Mouse (Mus musculus): ENCODE results near the gene Gm43191. TPM values are rescaled to one million over a fixed set of nuclear protein-coding genes. Genes with fewer than 3 reads are reported as not detected.
"Not testable (repeated sequence)": the region's sequence is repeated elsewhere in the genome, so short reads cannot be mapped to it uniquely, and the experiment has no call there.

Gm43191 gene
- total RNA-seq, 2 experiments from 2014 or later: 0.56 TPM; not detected in 1

GRCm38 (mm10) chr3:116705637-116706204, 24.7 kb upstream of the Gm43191 start:
- H3K4me3 ChIP-seq: no peak overlapping the region
- intact Hi-C loops (cut with DNase I): no loop called here
- no peak for TF ChIP-seq CTCF (IDR thresholded peaks at IDR 0.05)
- H3K27ac ChIP-seq: no peak overlapping the region
- no peak for DNase-seq (ENCODE audit: extremely low spot score in 1 of 2, low spot score in 2 of 2)

DNA sequence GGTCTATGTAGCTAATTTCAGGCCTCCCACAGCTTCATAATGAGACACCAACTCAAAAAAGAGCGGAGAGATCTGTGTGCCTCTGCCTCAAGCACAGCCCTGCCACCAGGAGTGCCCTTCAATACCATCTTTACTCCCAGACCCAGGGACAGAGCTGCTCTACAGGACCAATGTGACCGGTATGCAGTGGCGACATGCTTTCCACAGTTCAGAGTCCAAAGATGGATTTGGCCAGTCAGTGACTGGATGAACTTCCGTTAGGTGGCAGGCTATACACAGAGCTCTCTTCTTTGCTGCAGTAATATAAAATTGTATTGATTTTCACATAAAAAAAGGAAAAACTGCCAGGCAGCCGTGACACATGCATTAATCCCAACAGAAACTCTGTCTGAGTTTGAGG, 22.8 kb upstream of the Gm43191 start:
- no peak for TF ChIP-seq CTCF (IDR thresholded peaks at IDR 0.05)
- H3K27ac ChIP-seq: no peak overlapping the region
- intact Hi-C loops (cut with DNase I): no loop called here
- H3K4me3 ChIP-seq: no peak overlapping the region
- no peak for DNase-seq (ENCODE audit: extremely low spot score in 1 of 2, low spot score in 2 of 2)

- no peak for DNase-seq (ENCODE audit: extremely low spot score in 1 of 2, low spot score in 2 of 2)
- intact Hi-C loops (cut with DNase I): no loop called here
- Histone ChIP-seq H3K4me3 (no peak overlapping the region), H3K27ac (no peak overlapping the region)
- TF ChIP-seq CTCF (IDR thresholded peaks at IDR 0.05): no peak
These were observed 21.7 kb upstream of the Gm43191 start for GRCm38 (mm10) chr3:116702647-116703272.

DNA sequence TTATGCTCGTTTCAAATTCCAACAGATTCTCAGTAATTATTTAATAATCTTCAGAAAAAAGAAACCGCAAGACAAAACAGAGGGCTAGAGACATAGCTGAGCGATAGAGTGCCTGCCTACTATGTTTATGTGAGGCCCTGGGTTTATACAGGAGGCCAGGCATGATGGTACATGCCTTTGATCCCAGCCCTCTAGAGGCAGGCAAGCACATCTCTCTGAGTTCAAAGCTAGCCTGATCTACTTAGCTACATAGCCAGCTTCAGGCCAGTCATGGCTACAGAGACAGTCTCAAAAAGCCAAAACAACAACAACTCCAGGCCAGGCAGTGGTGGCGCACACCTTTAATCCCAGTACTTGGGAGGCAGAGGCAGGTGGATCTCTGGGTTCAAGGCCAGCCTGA, 20.5 kb upstream of the Gm43191 start:
- intact Hi-C loops (cut with DNase I): no loop called here
- Histone ChIP-seq H3K4me3 (no peak overlapping the region), H3K27ac (no peak overlapping the region)
- DNase-seq (ENCODE audit: extremely low spot score in 1 of 2, low spot score in 2 of 2): no peak
- TF ChIP-seq CTCF (IDR thresholded peaks at IDR 0.05): no peak

DNA sequence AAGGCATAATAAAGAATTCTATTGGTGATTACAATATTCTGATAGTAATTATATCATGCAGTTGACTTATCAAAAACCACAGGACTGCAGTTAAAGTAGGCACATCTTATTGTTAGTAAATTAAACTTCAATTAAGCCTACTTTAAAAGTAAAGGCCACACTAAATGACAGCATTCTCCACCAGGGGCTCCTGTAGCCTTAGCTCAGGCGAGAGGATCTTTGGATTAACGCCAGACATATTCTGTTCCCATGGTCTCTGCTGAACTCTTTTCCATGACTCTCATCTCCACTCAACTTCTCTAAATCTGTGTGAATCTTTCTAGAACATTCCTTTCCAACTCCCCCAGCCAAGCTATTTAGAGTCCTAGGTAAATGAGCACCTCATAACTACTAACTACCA, 17.7 kb upstream of the Gm43191 start:
- H3K4me3 ChIP-seq: no peak overlapping the region
- DNase-seq (ENCODE audit: extremely low spot score in 1 of 2, low spot score in 2 of 2): no peak
- intact Hi-C loops (cut with DNase I): no loop called here
- no peak overlapping the region for H3K27ac ChIP-seq
- TF ChIP-seq CTCF (IDR thresholded peaks at IDR 0.05): no peak; the same call in 1 of the 2 replicates

GRCm38 (mm10) chr3:116695666-116695985, 14.6 kb upstream of the Gm43191 start:
- no peak overlapping the region for H3K27ac ChIP-seq
- no peak for DNase-seq (ENCODE audit: extremely low spot score in 1 of 2, low spot score in 2 of 2)
- no peak for TF ChIP-seq CTCF (IDR thresholded peaks at IDR 0.05)
- intact Hi-C loops (cut with DNase I): no loop called here
- H3K4me3 ChIP-seq: no peak overlapping the region

DNA sequence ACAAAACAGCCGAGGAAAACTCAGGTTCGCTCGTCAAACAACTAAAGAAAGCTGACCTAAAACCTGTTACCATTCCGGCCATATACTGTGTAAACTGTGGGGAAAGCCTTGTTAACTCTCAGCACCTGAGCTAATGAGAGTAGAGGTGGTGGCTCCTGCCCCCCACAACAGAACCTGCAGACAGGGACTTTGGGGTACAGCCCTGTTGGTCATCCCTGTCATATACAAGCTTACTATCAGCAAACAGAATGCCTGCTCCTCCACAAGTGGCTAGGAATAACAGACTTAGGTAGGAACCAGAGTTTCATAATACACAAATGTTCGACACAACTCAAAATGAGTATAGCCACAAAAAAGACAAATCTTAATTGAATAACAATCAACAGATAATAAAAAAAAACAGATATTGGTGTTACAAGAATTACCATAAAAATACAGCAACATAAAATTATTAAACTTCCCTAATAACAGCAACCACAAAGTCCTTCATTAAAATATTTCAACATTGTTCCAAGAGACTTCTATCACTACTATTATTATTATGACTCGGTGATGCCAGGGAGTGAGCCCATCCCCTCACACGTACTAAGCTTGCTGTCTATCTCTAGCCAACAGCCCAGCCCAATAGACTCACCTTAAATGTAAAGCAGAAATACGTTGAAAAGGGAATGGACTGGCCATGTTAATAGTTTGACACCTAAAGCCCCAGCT, 14.1 kb upstream of the Gm43191 start:
- Histone ChIP-seq H3K4me3 (no peak overlapping the region), H3K27ac (no peak overlapping the region)
- no peak for TF ChIP-seq CTCF (IDR thresholded peaks at IDR 0.05)
- intact Hi-C loops (cut with DNase I): no loop called here
- no peak for DNase-seq (ENCODE audit: extremely low spot score in 1 of 2, low spot score in 2 of 2)

DNA sequence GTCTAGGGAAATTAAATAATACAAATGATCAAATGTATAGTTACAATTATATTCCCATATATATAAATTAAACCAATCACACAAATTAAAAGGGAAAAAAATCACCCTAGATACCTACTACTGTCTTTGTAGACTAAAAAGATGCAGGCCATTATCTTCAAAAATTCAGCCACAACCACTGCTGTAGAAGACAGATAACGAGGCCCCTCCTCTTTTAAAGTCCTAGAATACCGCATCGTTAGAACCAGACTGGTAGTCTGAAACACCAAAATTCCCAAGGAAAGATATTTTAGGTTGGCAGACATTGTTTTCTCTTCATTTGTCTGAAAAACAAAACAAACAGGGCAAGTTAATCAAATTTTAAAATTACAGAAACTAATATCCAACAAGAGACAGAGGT, 13.3 kb upstream of the Gm43191 start:
- TF ChIP-seq CTCF (IDR thresholded peaks at IDR 0.05): no peak
- no peak overlapping the region for H3K4me3 ChIP-seq
- no peak overlapping the region for H3K27ac ChIP-seq
- DNase-seq (ENCODE audit: extremely low spot score in 1 of 2, low spot score in 2 of 2): no peak
- intact Hi-C loops (cut with DNase I): no loop called here

DNA sequence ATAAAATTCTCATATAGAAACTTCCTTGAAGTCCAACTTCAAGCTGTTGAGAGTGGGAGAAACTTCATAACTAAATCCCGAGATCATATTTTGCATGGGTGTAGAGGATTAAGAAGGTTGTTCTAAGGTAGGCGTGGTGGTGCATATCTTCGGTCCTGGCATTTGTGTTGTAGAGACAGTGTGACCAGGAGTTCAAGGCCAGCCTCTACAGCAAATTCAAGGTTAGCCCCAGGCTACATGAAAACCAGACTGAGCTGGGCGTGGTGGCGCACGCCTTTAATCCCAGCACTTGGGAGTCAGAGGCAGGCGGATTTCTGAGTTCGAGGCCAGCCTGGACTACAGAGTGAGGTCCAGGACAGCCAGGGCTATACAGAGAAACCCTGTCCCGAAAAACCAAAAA, 16.8 kb downstream of the Gm43191 start:
- intact Hi-C loops (cut with DNase I): loop anchor here (10.0 kb wide), 1 partner anchor 659 kb away; the partner anchor contains the start of genes Extl2 and Slc30a7
- not testable (repeated sequence) for H3K27ac ChIP-seq; DNase-seq (ENCODE audit: extremely low spot score in 1 of 2, low spot score in 2 of 2); H3K4me3 ChIP-seq

DNA sequence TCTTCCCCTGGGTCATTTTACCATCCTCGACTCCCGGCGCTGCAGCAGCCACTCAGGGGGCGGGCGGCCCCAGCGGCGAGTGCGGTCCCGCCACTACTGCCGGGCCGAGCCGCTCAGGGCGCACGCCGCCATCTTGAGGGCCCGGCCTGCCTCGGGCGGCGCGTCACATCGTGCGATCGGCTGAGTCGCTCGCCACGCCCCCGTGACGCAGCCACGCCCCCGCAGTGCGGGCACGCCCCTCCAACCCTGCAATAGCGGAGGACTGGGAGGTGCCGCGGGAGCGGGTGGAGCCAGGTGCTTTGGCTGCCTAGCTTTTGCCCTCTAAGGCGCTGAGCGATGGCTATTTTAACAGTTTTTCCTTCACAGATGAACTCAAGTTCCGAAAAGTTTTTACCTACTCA, 18.6 kb downstream of the Gm43191 start, which contains the start of gene Mfsd14a:
Gene Mfsd14a (minus strand): TSS at position 215 of the 401 bp plus-strand sequence.
- DNase-seq (ENCODE audit: extremely low spot score in 1 of 2, low spot score in 2 of 2): peak; percentile 99
- Histone ChIP-seq H3K4me3 (peak within 1 kb of the TSS; percentile 84), H3K27ac (peak within 1 kb of the TSS; percentile 96)
- intact Hi-C loops (cut with DNase I): loop anchor here (1.0 to 10.0 kb wide), 3 partner anchors 50 to 658 kb away; partner anchors contain the start of genes Extl2, Sass6, Slc30a7 and Slc35a3
- no peak; the same call in 1 of the 2 replicates for TF ChIP-seq CTCF (IDR thresholded peaks at IDR 0.05)

DNA sequence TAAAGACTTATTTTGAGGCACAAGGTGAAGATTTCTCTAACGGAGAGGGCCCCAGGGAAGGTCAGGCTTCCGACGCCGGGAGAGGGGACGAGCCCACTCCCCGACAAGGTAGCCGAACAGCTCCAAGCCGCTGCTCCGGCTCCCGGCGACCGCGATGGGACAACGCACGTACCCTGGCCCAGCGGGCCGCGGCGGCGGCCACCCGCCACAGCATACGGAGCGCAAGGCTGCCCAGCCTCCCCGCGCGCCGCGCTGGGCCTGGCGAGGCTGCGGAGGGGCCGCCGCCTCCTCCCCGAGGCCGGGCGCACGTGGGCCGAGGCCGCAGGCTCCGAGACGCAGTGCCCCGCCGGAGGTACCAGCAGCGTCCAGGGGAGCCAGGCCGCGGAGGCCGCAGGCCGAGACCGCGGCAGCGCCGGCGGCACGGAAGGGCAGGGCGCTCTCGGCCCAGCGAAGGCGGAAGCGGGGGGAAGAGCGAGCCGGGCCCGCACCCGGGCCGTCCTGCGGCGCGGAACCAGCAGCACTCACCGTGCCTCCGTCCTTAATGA, 19.1 kb downstream of the Gm43191 start:
- intact Hi-C loops (cut with DNase I): loop anchor here (1.0 to 10.0 kb wide), 3 partner anchors 50 to 657 kb away; partner anchors contain the start of genes Extl2, Sass6, Slc30a7 and Slc35a3
- no peak for TF ChIP-seq CTCF (IDR thresholded peaks at IDR 0.05)
- peak overlapping the region; percentile 84 for H3K4me3 ChIP-seq
- peak overlapping the region; percentile 96 for H3K27ac ChIP-seq
- peak in 1 of 2 experiments; percentile 61 for DNase-seq (ENCODE audit: extremely low spot score in 1 of 2, low spot score in 2 of 2)

GRCm38 (mm10) chr3:116661288-116661869, 19.7 kb downstream of the Gm43191 start:
- DNase-seq (ENCODE audit: extremely low spot score in 1 of 2, low spot score in 2 of 2): no peak
- intact Hi-C loops (cut with DNase I): loop anchor here (10.0 kb wide), 1 partner anchor 657 kb away; the partner anchor contains the start of genes Extl2 and Slc30a7
- TF ChIP-seq CTCF (IDR thresholded peaks at IDR 0.05): no peak
- Histone ChIP-seq H3K4me3 (peak overlapping the region; percentile 84), H3K27ac (peak overlapping the region; percentile 96)
